Mouse (Mus musculus) cerebellum, postnatal 10 days (tissue): Measurements from ENCODE around the gene Prtn3.

Experiments
- DNase-seq, 2 experiments: peaks; one replicate each; pipeline ENCODE4 v3.0.0; 2021; ENCODE audit warnings: mixed read lengths in 2 of 2

Gene Prtn3

GRCm38 (mm10) chr10:79874290-79874862 lies at the start of gene Prtn3, which contains the start of gene Plppr3:
TSS of gene Prtn3 (plus strand) at chr10:79874476.
TSS of gene Plppr3 (minus strand) at chr10:79874634.
- peak; percentile 86 to 93 for DNase-seq

GRCm38 (mm10) chr10:79831583-79831982 lies 42.7 kb upstream of the Prtn3 start:
- DNase-seq, result peak in 1 of 2 experiments; percentile 37

- DNase-seq, result no peak
These were observed 42.1 kb upstream of the Prtn3 start for GRCm38 (mm10) chr10:79832026-79832785.

GRCm38 (mm10) chr10:79832786-79833181 lies 41.5 kb upstream of the Prtn3 start:
- no peak for DNase-seq

- DNase-seq, result peak; percentile 90 to 92
These were observed 39.4 kb upstream of the Prtn3 start for GRCm38 (mm10) chr10:79834769-79835398.

GRCm38 (mm10) chr10:79836918-79837317 lies 37.4 kb upstream of the Prtn3 start:
- no peak for DNase-seq

- no peak for DNase-seq
These were observed 36.1 kb upstream of the Prtn3 start for GRCm38 (mm10) chr10:79838151-79838550.

- DNase-seq, result no peak
These were observed 34.2 kb upstream of the Prtn3 start for GRCm38 (mm10) chr10:79840091-79840490.

GRCm38 (mm10) chr10:79840644-79841551 lies 33.4 kb upstream of the Prtn3 start:
- DNase-seq, result peak; percentile 72 to 76

GRCm38 (mm10) chr10:79842322-79842721 lies 32.0 kb upstream of the Prtn3 start:
- no peak for DNase-seq

GRCm38 (mm10) chr10:79843476-79843875 lies 30.8 kb upstream of the Prtn3 start:
- peak in 1 of 2 experiments; percentile 63 for DNase-seq

- no peak for DNase-seq
These were observed 27.7 kb upstream of the Prtn3 start for GRCm38 (mm10) chr10:79846553-79846952.

GRCm38 (mm10) chr10:79849941-79850628 lies 24.2 kb upstream of the Prtn3 start:
- DNase-seq, result no peak

- DNase-seq, result no peak
These were observed 22.6 kb upstream of the Prtn3 start for GRCm38 (mm10) chr10:79851653-79852052.

GRCm38 (mm10) chr10:79852107-79852789 lies 22.0 kb upstream of the Prtn3 start:
- DNase-seq, result no peak

GRCm38 (mm10) chr10:79852827-79853226 lies 21.4 kb upstream of the Prtn3 start:
- peak in 1 of 2 experiments; percentile 45 for DNase-seq

- peak; percentile 98 to 99 for DNase-seq
These were observed 20.9 kb upstream of the Prtn3 start for GRCm38 (mm10) chr10:79853392-79853791.

- DNase-seq, result peak; percentile 100
These were observed 20.1 kb upstream of the Prtn3 start, which contains the start of gene Ptbp1 for GRCm38 (mm10) chr10:79853860-79854795. TSS of gene Ptbp1 (plus strand) at chr10:79854427.

GRCm38 (mm10) chr10:79854801-79855541 lies 19.3 kb upstream of the Prtn3 start:
- DNase-seq, result peak; percentile 87 to 88
